Mouse (Mus musculus): ENCODE data around the gene Gja5. TPM values are rescaled to one million over a fixed set of nuclear protein-coding genes. Genes with fewer than 3 reads are reported as not detected.

The Gja5 gene
- polyA plus RNA-seq, 1 experiment from 2014 or later = 1.2 TPM

GRCm38 (mm10) chr3:96905592-96905991 lies 1.1 kb downstream of the Gja5 start:
- H3K9ac ChIP-seq (replicated peaks; ENCODE audit: low read depth, low read length) = no peak overlapping the region
- no peaks in the 10 kb centered on the region for H3K9me3 ChIP-seq (ENCODE audit: control insufficient read depth, low read length)
- no peak overlapping the region for H3K27ac ChIP-seq (ENCODE audit: low read depth, low read length)
- peak overlapping the region; percentile 81 for H3K4me2 ChIP-seq (ENCODE audit: low read depth, low read length)
- 47% methylated on average over 9 of the region's 9 CpGs for WGBS
- H3K4me3 ChIP-seq (ENCODE audit: low read depth, low read length) = peak overlapping the region; percentile 98
- H3K36me3 ChIP-seq (ENCODE audit: control insufficient read depth, insufficient read depth, low read length) = no peaks in the 10 kb centered on the region
- peaks cover 6% of the 10 kb centered on the region for H3K4me1 ChIP-seq (ENCODE audit: control insufficient read depth, insufficient read depth, low read length)
- 0 out of 2 replicates have a peak, but pooled peaks cover 2% of the 10 kb centered on the region for H3K27me3 ChIP-seq (ENCODE audit: control insufficient read depth, insufficient read depth, low read length)
- ATAC-seq (ENCODE audit: low read depth) = peak; percentile 46

- 37% methylated on average over 7 of the region's 7 CpGs for WGBS
- Histone ChIP-seq H3K4me2 (ENCODE audit: low read depth, low read length) (no peak overlapping the region), H3K9me3 (ENCODE audit: control insufficient read depth, low read length) (no peaks in the 10 kb centered on the region), H3K36me3 (ENCODE audit: control insufficient read depth, insufficient read depth, low read length) (no peaks in the 10 kb centered on the region), H3K4me1 (ENCODE audit: control insufficient read depth, insufficient read depth, low read length) (no peaks in the 10 kb centered on the region), H3K9ac (replicated peaks; ENCODE audit: low read depth, low read length) (no peak overlapping the region), H3K27ac (ENCODE audit: low read depth, low read length) (no peak overlapping the region), H3K27me3 (ENCODE audit: control insufficient read depth, insufficient read depth, low read length) (no peaks in the 10 kb centered on the region), H3K4me3 (ENCODE audit: low read depth, low read length) (no peak overlapping the region)
- no peak for ATAC-seq (ENCODE audit: low read depth)
Observed at GRCm38 (mm10) chr3:96920991-96921390, 16.5 kb downstream of the Gja5 start.

- no peaks in the 10 kb centered on the region for H3K9me3 ChIP-seq (ENCODE audit: control insufficient read depth, low read length)
- WGBS = 89% methylated on average over 4 of the region's 4 CpGs
- no peak for ATAC-seq (ENCODE audit: low read depth)
- H3K27me3 ChIP-seq (ENCODE audit: control insufficient read depth, insufficient read depth, low read length) = no peaks in the 10 kb centered on the region
- H3K4me3 ChIP-seq (ENCODE audit: low read depth, low read length) = no peak overlapping the region
- H3K9ac ChIP-seq (replicated peaks; ENCODE audit: low read depth, low read length) = no peak overlapping the region
- no peak overlapping the region for H3K27ac ChIP-seq (ENCODE audit: low read depth, low read length)
- H3K4me1 ChIP-seq (ENCODE audit: control insufficient read depth, insufficient read depth, low read length) = no peaks in the 10 kb centered on the region
- no peak overlapping the region for H3K4me2 ChIP-seq (ENCODE audit: low read depth, low read length)
- no peaks in the 10 kb centered on the region for H3K36me3 ChIP-seq (ENCODE audit: control insufficient read depth, insufficient read depth, low read length)
Observed at GRCm38 (mm10) chr3:96924631-96925030, 20.1 kb downstream of the Gja5 start.

GRCm38 (mm10) chr3:96925920-96926319 lies 21.4 kb downstream of the Gja5 start, which contains the start of gene Gja8:
Gene Gja8, minus strand, starts transcription at chr3:96926020.
- H3K27me3 ChIP-seq (ENCODE audit: control insufficient read depth, insufficient read depth, low read length) = no peaks in the 10 kb centered on the region
- no peak for ATAC-seq (ENCODE audit: low read depth)
- no peak within 1 kb of the TSS for H3K4me2 ChIP-seq (ENCODE audit: low read depth, low read length)
- H3K27ac ChIP-seq (ENCODE audit: low read depth, low read length) = no peak within 1 kb of the TSS
- no peak within 1 kb of the TSS for H3K9ac ChIP-seq (replicated peaks; ENCODE audit: low read depth, low read length)
- H3K4me1 ChIP-seq (ENCODE audit: control insufficient read depth, insufficient read depth, low read length) = no peaks in the 10 kb centered on the region
- H3K4me3 ChIP-seq (ENCODE audit: low read depth, low read length) = no peak within 1 kb of the TSS
- no peaks in the 10 kb centered on the region for H3K36me3 ChIP-seq (ENCODE audit: control insufficient read depth, insufficient read depth, low read length)
- 53% methylated on average over 6 of the region's 6 CpGs for WGBS
- no peaks in the 10 kb centered on the region for H3K9me3 ChIP-seq (ENCODE audit: control insufficient read depth, low read length)

- H3K27me3 ChIP-seq (ENCODE audit: control insufficient read depth, insufficient read depth, low read length) = no peaks in the 10 kb centered on the region
- ATAC-seq (ENCODE audit: low read depth) = peak; percentile 74; the same call in 1 of the 2 replicates
- no peaks in the 10 kb centered on the region for H3K9me3 ChIP-seq (ENCODE audit: control insufficient read depth, low read length)
- H3K9ac ChIP-seq (replicated peaks; ENCODE audit: low read depth, low read length) = no peak overlapping the region
- H3K4me1 ChIP-seq (ENCODE audit: control insufficient read depth, insufficient read depth, low read length) = no peaks in the 10 kb centered on the region
- WGBS = 21% methylated on average over 5 of the region's 5 CpGs
- no peaks in the 10 kb centered on the region for H3K36me3 ChIP-seq (ENCODE audit: control insufficient read depth, insufficient read depth, low read length)
- no peak overlapping the region for H3K4me2 ChIP-seq (ENCODE audit: low read depth, low read length)
- H3K4me3 ChIP-seq (ENCODE audit: low read depth, low read length) = no peak overlapping the region
- no peak overlapping the region for H3K27ac ChIP-seq (ENCODE audit: low read depth, low read length)
Observed at GRCm38 (mm10) chr3:96931261-96931681, 26.8 kb downstream of the Gja5 start.

GRCm38 (mm10) chr3:96936241-96936640 lies 31.7 kb downstream of the Gja5 start:
- Histone ChIP-seq H3K27ac (ENCODE audit: low read depth, low read length) (no peak overlapping the region), H3K4me3 (ENCODE audit: low read depth, low read length) (no peak overlapping the region), H3K4me2 (ENCODE audit: low read depth, low read length) (no peak overlapping the region), H3K9me3 (ENCODE audit: control insufficient read depth, low read length) (no peaks in the 10 kb centered on the region), H3K9ac (replicated peaks; ENCODE audit: low read depth, low read length) (no peak overlapping the region), H3K27me3 (ENCODE audit: control insufficient read depth, insufficient read depth, low read length) (no peaks in the 10 kb centered on the region), H3K4me1 (ENCODE audit: control insufficient read depth, insufficient read depth, low read length) (peaks cover 16% of the 10 kb centered on the region), H3K36me3 (ENCODE audit: control insufficient read depth, insufficient read depth, low read length) (no peaks in the 10 kb centered on the region)
- WGBS = 11% methylated on average over 6 of the region's 6 CpGs
- no peak for ATAC-seq (ENCODE audit: low read depth)

GRCm38 (mm10) chr3:96937606-96938005 lies 33.1 kb downstream of the Gja5 start:
- H3K36me3 ChIP-seq (ENCODE audit: control insufficient read depth, insufficient read depth, low read length) = no peaks in the 10 kb centered on the region
- peak; percentile 77 for ATAC-seq (ENCODE audit: low read depth)
- H3K4me1 ChIP-seq (ENCODE audit: control insufficient read depth, insufficient read depth, low read length) = peaks cover 16% of the 10 kb centered on the region
- H3K9me3 ChIP-seq (ENCODE audit: control insufficient read depth, low read length) = no peaks in the 10 kb centered on the region
- H3K27ac ChIP-seq (ENCODE audit: low read depth, low read length) = no peak overlapping the region
- no peak overlapping the region for H3K4me3 ChIP-seq (ENCODE audit: low read depth, low read length)
- H3K4me2 ChIP-seq (ENCODE audit: low read depth, low read length) = no peak overlapping the region
- no peaks in the 10 kb centered on the region for H3K27me3 ChIP-seq (ENCODE audit: control insufficient read depth, insufficient read depth, low read length)
- H3K9ac ChIP-seq (replicated peaks; ENCODE audit: low read depth, low read length) = 0 out of 2 replicates have a peak overlapping the region, but pooled peaks have one; percentile 7
- 4% methylated on average over 5 of the region's 5 CpGs for WGBS

GRCm38 (mm10) chr3:96938738-96939137 lies 34.2 kb downstream of the Gja5 start:
- Histone ChIP-seq H3K4me3 (ENCODE audit: low read depth, low read length) (no peak overlapping the region), H3K9ac (replicated peaks; ENCODE audit: low read depth, low read length) (no peak overlapping the region), H3K27me3 (ENCODE audit: control insufficient read depth, insufficient read depth, low read length) (no peaks in the 10 kb centered on the region), H3K9me3 (ENCODE audit: control insufficient read depth, low read length) (no peaks in the 10 kb centered on the region), H3K36me3 (ENCODE audit: control insufficient read depth, insufficient read depth, low read length) (no peaks in the 10 kb centered on the region), H3K27ac (ENCODE audit: low read depth, low read length) (no peak overlapping the region), H3K4me2 (ENCODE audit: low read depth, low read length) (peak overlapping the region; percentile 27; the same call in 1 of the 2 replicates), H3K4me1 (ENCODE audit: control insufficient read depth, insufficient read depth, low read length) (peaks cover 16% of the 10 kb centered on the region)
- WGBS = 7% methylated on average over 11 of the region's 11 CpGs
- ATAC-seq (ENCODE audit: low read depth) = peak; percentile 83

- H3K27me3 ChIP-seq (ENCODE audit: control insufficient read depth, insufficient read depth, low read length) = no peaks in the 10 kb centered on the region
- WGBS = 94% methylated on average over 2 of the region's 2 CpGs
- H3K36me3 ChIP-seq (ENCODE audit: control insufficient read depth, insufficient read depth, low read length) = no peaks in the 10 kb centered on the region
Observed at GRCm38 (mm10) chr3:96942706-96943105, 38.2 kb downstream of the Gja5 start.

More at GRCm38 (mm10) chr3:96942706-96943105, 38.2 kb downstream of the Gja5 start:
- peaks cover 9% of the 10 kb centered on the region for H3K4me1 ChIP-seq (ENCODE audit: control insufficient read depth, insufficient read depth, low read length)
- H3K4me2 ChIP-seq (ENCODE audit: low read depth, low read length) = no peak overlapping the region
- no peak overlapping the region for H3K27ac ChIP-seq (ENCODE audit: low read depth, low read length)
- no peak for ATAC-seq (ENCODE audit: low read depth)
- H3K9me3 ChIP-seq (ENCODE audit: control insufficient read depth, low read length) = no peaks in the 10 kb centered on the region
- H3K4me3 ChIP-seq (ENCODE audit: low read depth, low read length) = no peak overlapping the region
- no peak overlapping the region for H3K9ac ChIP-seq (replicated peaks; ENCODE audit: low read depth, low read length)
